Mouse (Mus musculus) heart, postnatal 25 days (tissue): ENCODE data around the gene Agmo. TPM values are rescaled to one million over a fixed set of nuclear protein-coding genes. Genes with fewer than 3 reads are reported as not detected.

Source experiments
- DNase-seq: peaks from one replicate; pipeline ENCODE4 v3.0.0; 2022; ENCODE audit warnings: low spot score
- intact Hi-C: fragments of 180-260 bp; cut with DNase I; formaldehyde crosslinking; loops from one replicate; pipeline ENCODE4 v1.15.1; 2025
- total RNA-seq, 2 experiments: library from RNA; stranded (reverse); gene quantifications; 2 replicates each; pipeline ENCODE4 v1.2.3; 2021

Agmo gene
- total RNA-seq, 2 experiments from 2014 or later: 1.8 TPM

DNA sequence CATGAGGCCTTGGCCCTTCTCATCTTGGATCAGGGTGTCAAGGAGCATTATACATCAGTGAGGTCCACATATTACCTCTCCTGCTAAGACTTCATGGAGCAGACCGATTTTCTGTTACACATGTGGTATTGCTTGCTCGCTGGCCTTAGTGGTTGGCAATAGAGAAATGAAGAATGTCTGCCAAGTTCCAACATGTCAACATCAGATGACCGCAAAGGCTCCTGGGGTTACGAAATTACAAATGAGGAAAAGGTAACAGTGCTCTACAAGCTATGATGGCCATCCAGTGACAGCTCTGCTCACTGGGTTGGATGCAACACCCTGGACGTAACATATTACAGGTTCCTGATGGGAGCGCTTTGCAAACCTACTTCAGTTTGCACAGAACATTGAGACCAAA, 161.1 kb downstream of the Agmo start:
- DNase-seq: no peak

GRCm38 (mm10) chr12:37426350-37426749, 184.9 kb downstream of the Agmo start:
- intact Hi-C loops: no loop called here
- no peak for DNase-seq

More for the DNA sequence above, 161.1 kb downstream of the Agmo start:
- intact Hi-C loops: no loop called here

DNA sequence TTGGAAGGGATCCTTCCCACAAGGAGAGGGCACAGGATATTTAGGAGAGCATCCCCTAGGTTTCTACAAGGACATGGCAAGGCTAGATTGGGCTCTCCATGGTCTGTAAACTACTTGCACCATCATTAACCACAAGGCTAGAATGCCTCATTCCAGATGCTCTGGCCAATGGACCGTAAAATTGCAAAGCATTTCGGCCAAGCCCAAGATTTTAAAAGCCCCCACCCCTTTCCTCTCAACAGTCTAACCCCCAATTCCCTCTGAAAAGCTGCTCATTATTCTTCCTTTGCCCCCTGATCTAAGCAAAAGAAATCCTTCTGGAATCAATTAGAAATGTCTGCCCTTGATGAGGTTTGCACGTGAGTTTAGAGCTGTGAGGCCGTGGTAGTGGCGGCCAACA, 185.3 kb downstream of the Agmo start:
- intact Hi-C loops: no loop called here
- no peak for DNase-seq

DNA sequence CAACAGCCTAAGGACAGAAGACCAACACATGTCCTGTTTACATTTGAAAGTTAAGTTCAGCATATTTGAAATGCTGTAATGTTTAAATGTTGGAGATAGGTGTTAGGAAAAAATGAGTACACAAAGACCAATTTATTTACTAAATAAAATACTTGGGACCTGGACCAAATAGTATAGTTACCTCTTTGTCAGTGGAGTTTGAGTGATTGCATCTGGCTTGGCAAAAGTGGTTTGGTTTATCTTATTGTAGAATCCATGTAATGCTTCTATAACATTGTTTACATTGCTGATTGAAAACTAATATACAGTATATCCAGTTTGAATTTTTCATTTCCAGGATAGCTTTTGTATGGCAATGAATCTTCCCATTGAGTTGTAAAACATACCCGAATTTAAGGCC, 193.0 kb downstream of the Agmo start:
- DNase-seq: no peak
- intact Hi-C loops: no loop called here

- DNase-seq: no peak
- intact Hi-C loops: no loop called here
These were observed 201.1 kb downstream of the Agmo start for GRCm38 (mm10) chr12:37442486-37443013.

DNA sequence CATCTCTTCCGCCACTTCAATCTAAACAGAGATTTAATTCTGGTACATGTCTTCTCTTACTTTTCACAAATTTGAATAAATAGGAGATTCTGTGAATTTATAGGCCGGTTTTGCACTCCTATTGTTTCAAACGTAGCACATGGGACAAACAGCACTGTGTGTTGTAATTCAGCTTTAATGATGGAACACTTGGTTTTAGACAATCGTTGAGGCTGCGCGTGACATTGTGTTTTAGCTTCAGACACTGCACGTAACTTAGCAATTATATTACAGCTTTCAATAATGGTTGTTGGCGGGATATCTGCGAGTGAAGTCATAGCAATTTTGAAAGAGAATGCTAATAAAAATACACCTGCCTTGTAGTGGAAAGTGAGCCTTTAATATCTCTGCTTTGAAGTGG, 203.8 kb downstream of the Agmo start:
- no peak for DNase-seq
- intact Hi-C loops: loop anchor here (5.0 kb wide), 1 partner anchor 263 kb away; no protein-coding TSS in a partner anchor

- DNase-seq: no peak
- intact Hi-C loops: loop anchor here (5.0 kb wide), 1 partner anchor 267 kb away; no protein-coding TSS in a partner anchor
These were observed 208.2 kb downstream of the Agmo start for GRCm38 (mm10) chr12:37449597-37449996.

- intact Hi-C loops: loop anchor here (1.0 to 10.0 kb wide), 3 partner anchors 373 to 1236 kb away; no protein-coding TSS in a partner anchor
- DNase-seq: no peak
These were observed 209.1 kb downstream of the Agmo start for GRCm38 (mm10) chr12:37450366-37451156.

- intact Hi-C loops: no loop called here
- DNase-seq: no peak
These were observed 230.2 kb downstream of the Agmo start for GRCm38 (mm10) chr12:37471631-37472030.

DNA sequence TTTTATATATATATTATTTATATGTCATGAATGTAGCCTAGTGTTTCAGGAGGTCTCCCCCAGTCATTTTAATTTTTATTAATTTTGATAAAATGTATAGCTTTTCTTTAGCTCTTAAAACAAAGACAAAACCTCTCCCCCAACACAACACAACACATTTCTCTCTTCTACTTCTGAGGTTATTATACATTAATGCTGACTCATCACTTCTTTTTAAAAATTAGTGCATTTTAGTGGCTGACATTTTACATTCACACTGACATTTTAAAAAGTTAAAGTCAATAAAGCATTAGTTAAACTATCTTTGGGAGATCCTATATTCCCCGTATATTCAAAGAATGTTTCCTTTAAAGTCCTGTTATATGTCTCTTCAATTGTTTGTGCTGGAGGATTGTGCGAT, 235.4 kb downstream of the Agmo start:
- intact Hi-C loops: no loop called here
- DNase-seq: no peak

- intact Hi-C loops: no loop called here
- no peak for DNase-seq
These were observed 246.6 kb downstream of the Agmo start for GRCm38 (mm10) chr12:37487991-37488390.

GRCm38 (mm10) chr12:37498871-37499270, 257.4 kb downstream of the Agmo start:
- intact Hi-C loops: no loop called here
- DNase-seq: no peak

GRCm38 (mm10) chr12:37507406-37507805, 266.0 kb downstream of the Agmo start:
- intact Hi-C loops: no loop called here

DNA sequence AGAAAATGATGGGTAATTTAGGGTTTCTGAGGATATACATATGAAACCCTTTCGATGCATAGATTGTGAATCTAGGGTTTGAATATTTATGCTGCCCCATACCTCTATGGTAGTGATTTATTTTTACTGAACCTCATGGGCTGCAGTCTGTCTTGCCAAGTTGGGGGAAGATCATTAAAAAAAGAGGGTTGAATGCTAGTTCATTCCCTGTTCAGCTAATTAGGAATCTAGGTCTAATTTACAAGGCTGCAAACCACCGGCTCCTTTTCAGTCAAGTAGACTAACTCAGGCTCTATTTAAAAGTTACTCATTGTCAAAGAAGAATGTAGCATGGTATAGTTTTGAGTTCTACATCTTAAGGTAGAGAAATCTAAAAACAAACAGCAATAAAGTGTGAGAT, 266.4 kb downstream of the Agmo start:
- intact Hi-C loops: no loop called here
- DNase-seq: no peak

More at GRCm38 (mm10) chr12:37507406-37507805, 266.0 kb downstream of the Agmo start:
- DNase-seq: no peak

DNA sequence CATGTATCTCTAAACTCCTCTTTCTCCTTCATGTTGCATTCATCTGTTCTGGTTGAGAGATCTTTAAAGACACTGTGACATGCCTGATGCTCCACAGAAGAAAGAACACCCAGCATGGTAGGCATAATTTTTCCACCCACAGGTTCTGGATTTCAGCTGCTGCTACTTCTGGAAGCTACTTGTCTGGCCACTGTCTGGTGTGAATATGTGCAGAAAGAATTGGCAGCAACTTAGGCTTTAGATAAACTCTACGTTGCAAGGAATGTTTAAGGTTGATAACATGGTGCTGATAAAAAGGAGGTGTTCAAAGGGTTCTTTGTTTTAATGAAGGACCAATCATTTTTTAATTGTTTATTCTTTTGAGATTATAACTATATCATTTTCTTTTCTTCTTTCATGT, 280.3 kb downstream of the Agmo start:
- intact Hi-C loops: no loop called here
- DNase-seq: no peak

GRCm38 (mm10) chr12:37524662-37525061, 283.2 kb downstream of the Agmo start:
- no peak for DNase-seq

GRCm38 (mm10) chr12:37540994-37541393, 299.6 kb downstream of the Agmo start:
- intact Hi-C loops: no loop called here

More at GRCm38 (mm10) chr12:37524662-37525061, 283.2 kb downstream of the Agmo start:
- intact Hi-C loops: no loop called here

GRCm38 (mm10) chr12:37558284-37558683, 316.8 kb downstream of the Agmo start:
- no peak for DNase-seq
- intact Hi-C loops: no loop called here

More at GRCm38 (mm10) chr12:37540994-37541393, 299.6 kb downstream of the Agmo start:
- no peak for DNase-seq

DNA sequence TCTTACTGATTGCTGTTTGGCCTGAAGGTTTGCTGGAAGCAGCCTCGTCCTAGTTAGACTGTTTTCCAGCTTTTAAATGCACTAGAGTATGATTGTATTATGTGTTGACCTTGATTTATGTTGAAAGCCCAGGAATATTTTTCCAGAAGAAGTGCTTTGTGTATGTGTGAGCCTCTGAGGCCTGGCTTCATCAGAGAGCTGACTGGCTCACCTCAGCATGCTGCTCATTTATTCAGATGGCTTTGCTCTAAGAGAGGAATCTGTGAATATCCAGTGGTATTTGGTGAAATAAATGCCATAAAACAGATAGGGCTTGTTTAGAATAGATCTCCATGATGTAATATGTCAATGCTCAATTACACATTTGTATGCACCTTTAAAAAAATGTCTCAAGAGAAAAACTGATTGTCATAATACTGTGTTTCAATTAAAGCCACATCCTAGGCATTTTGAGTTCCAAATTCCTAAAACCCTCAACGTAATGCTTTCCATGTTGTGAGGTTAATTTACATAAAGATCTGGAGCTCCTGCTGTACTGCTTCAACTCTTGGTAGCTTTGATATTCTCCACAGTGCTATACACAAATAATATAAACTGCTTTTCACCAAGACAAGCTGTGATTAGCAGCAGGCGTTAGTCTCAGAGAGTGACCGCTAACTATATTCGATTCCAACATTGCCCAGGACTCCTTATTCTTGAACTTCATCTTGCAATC, 324.6 kb downstream of the Agmo start:
- no peak for DNase-seq
- intact Hi-C loops: no loop called here

- no peak for DNase-seq
- intact Hi-C loops: no loop called here
These were observed 330.5 kb downstream of the Agmo start for GRCm38 (mm10) chr12:37571922-37572321.

DNA sequence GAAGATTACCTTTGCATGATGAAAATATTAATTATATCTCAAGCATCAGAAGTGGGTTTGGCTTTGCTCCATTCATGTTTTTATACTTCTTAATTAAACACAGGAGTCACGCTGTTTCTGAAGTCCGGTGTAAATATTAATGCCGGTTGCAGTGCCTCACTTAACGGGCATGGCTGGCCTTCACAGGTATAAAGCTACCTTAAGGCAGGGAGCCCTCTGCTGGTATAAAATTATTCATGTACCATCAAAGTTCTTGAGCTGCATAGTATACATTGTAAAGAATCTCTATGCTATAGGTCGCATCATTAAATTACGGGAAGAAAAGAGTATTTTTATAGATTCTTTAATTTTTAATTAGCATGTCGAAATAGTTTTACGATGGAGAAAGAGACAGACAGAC, 341.3 kb downstream of the Agmo start:
- intact Hi-C loops: no loop called here
- no peak for DNase-seq
